Mouse (Mus musculus) forebrain, embryonic 11.5 days (tissue): ENCODE results near the gene Cntn4. TPM values are rescaled to one million over a fixed set of nuclear protein-coding genes. Genes with fewer than 3 reads are reported as not detected.

ENCODE experiments used
- ATAC-seq: fragments of 200-750 bp; cut with Nextera tagmentation; replicated peaks from 2 replicates; pipeline ENCODE4 v1.8.0; 2017; ENCODE audit warnings: moderate TSS enrichment; ENCODE audit not compliant: low FRiP score
- DNase-seq: peaks from one replicate; pipeline ENCODE4 v3.0.0-alpha.2; 2017; ENCODE audit warnings: low spot score
- H3K27ac ChIP-seq: fragments of 300-500 bp; sonication (generic); 2 replicates; pipeline ENCODE4 v1.5.1; 2014; ENCODE audit warnings: low read depth, low read length
- H3K27me3 ChIP-seq: fragments of 300-500 bp; sonication (generic); 2 replicates; pipeline ENCODE4 v1.6.1; 2014; ENCODE audit warnings: mild to moderate bottlenecking, low read length, mixed read lengths; ENCODE audit not compliant: control insufficient read depth, insufficient read depth
- H3K36me3 ChIP-seq: fragments of 300-500 bp; sonication (generic); 2 replicates; pipeline ENCODE4 v1.6.1; 2014; ENCODE audit warnings: mild to moderate bottlenecking, low read length, moderate library complexity, mixed read lengths; ENCODE audit not compliant: control insufficient read depth, insufficient read depth
- H3K4me1 ChIP-seq: fragments of 300-500 bp; sonication (generic); replicated peaks from 2 replicates; pipeline ENCODE4 v1.6.1; 2014; ENCODE audit warnings: low read length, mixed read lengths; ENCODE audit not compliant: control insufficient read depth, insufficient read depth
- H3K4me2 ChIP-seq: fragments of 300-500 bp; sonication (generic); 2 replicates; pipeline ENCODE4 v1.6.1; 2014; ENCODE audit warnings: low read depth, mild to moderate bottlenecking, low read length, moderate library complexity, mixed read lengths; ENCODE audit not compliant: severe bottlenecking
- H3K4me3 ChIP-seq: fragments of 300-500 bp; sonication (generic); 2 replicates; pipeline ENCODE4 v1.5.1; 2014; ENCODE audit warnings: low read depth, low read length
- H3K9ac ChIP-seq: fragments of 300-500 bp; sonication (generic); 2 replicates; pipeline ENCODE4 v1.6.1; 2014; ENCODE audit warnings: low read length
- H3K9me3 ChIP-seq: fragments of 300-500 bp; sonication (generic); 2 replicates; pipeline ENCODE4 v1.6.1; 2016; ENCODE audit warnings: low read length, mixed read lengths; ENCODE audit not compliant: control insufficient read depth
- WGBS: fragments of 180-500 bp; shearing (Covaris S2); extraction: QIAGEN DNeasy Blood & Tissue Kit; methylation state at CpG from one replicate; pipeline ENCODE4 v1.1.7; 2014; 5-methylcytosine and 5-hydroxymethylcytosine counted together
- polyA plus RNA-seq: library from polyadenylated mRNA; unstranded; fragments of >200 nt; fragmentation: Nextera tagmentation; extraction: Ambion mirVana; gene quantifications from 2 replicates; pipeline ENCODE4 v1.2.1, GENCODE M21; 2014

The Cntn4 gene
- polyA plus RNA-seq, 1 experiment from 2014 or later = 1.5 TPM

- 58% methylated on average over 2 of the region's 2 CpGs for WGBS
- Histone ChIP-seq H3K4me1 (no peaks in the 10 kb centered on the region), H3K9me3 (no peaks in the 10 kb centered on the region), H3K9ac (no peak overlapping the region), H3K4me3 (no peak overlapping the region), H3K27me3 (no peaks in the 10 kb centered on the region), H3K27ac (no peak overlapping the region), H3K4me2 (no peak overlapping the region), H3K36me3 (no peaks in the 10 kb centered on the region)
- DNase-seq (no peak), ATAC-seq (no peak)
Observed at GRCm38 (mm10) chr6:106153530-106153929, 476.1 kb downstream of the Cntn4 start.

GRCm38 (mm10) chr6:106155362-106155761, 477.9 kb downstream of the Cntn4 start:
- Histone ChIP-seq H3K9ac (no peak overlapping the region), H3K27ac (no peak overlapping the region), H3K27me3 (no peaks in the 10 kb centered on the region), H3K4me3 (no peak overlapping the region), H3K36me3 (no peaks in the 10 kb centered on the region), H3K9me3 (no peaks in the 10 kb centered on the region), H3K4me2 (no peak overlapping the region), H3K4me1 (no peaks in the 10 kb centered on the region)
- WGBS = 71% methylated on average over 3 of the region's 3 CpGs
- ATAC-seq (no peak), DNase-seq (no peak)

- Histone ChIP-seq H3K4me1 (no peaks in the 10 kb centered on the region), H3K9me3 (no peaks in the 10 kb centered on the region), H3K36me3 (no peaks in the 10 kb centered on the region), H3K4me3 (no peak overlapping the region), H3K27me3 (no peaks in the 10 kb centered on the region), H3K4me2 (no peak overlapping the region), H3K27ac (no peak overlapping the region), H3K9ac (no peak overlapping the region)
- ATAC-seq (no peak), DNase-seq (no peak)
- WGBS = 90% methylated on average over 5 of the region's 5 CpGs
Observed at GRCm38 (mm10) chr6:106177546-106177945, 500.1 kb downstream of the Cntn4 start.

- Histone ChIP-seq H3K27ac (no peak overlapping the region), H3K4me3 (no peak overlapping the region), H3K4me2 (no peak overlapping the region), H3K9ac (no peak overlapping the region), H3K36me3 (no peaks in the 10 kb centered on the region), H3K27me3 (no peaks in the 10 kb centered on the region), H3K4me1 (no peaks in the 10 kb centered on the region), H3K9me3 (no peaks in the 10 kb centered on the region)
- WGBS = 88% methylated on average over 2 of the region's 2 CpGs
- DNase-seq = no peak
- no peak for ATAC-seq
Observed at GRCm38 (mm10) chr6:106181596-106181995, 504.1 kb downstream of the Cntn4 start.

GRCm38 (mm10) chr6:106200974-106201373, 523.5 kb downstream of the Cntn4 start:
- no peaks in the 10 kb centered on the region for H3K36me3 ChIP-seq
- ATAC-seq (no peak), DNase-seq (no peak)
- no peak overlapping the region for H3K9ac ChIP-seq
- no peaks in the 10 kb centered on the region for H3K27me3 ChIP-seq
- H3K4me2 ChIP-seq = no peak overlapping the region
- no peak overlapping the region for H3K27ac ChIP-seq
- no peaks in the 10 kb centered on the region for H3K4me1 ChIP-seq
- H3K4me3 ChIP-seq = no peak overlapping the region
- 88% methylated on average over 1 of the region's 1 CpGs for WGBS
- H3K9me3 ChIP-seq = no peaks in the 10 kb centered on the region

GRCm38 (mm10) chr6:106207401-106207800, 529.9 kb downstream of the Cntn4 start:
- ATAC-seq (no peak), DNase-seq (no peak)
- no peak overlapping the region for H3K4me3 ChIP-seq
- H3K9me3 ChIP-seq = no peaks in the 10 kb centered on the region
- no peak overlapping the region for H3K9ac ChIP-seq
- no peaks in the 10 kb centered on the region for H3K27me3 ChIP-seq
- no peaks in the 10 kb centered on the region for H3K36me3 ChIP-seq
- H3K4me2 ChIP-seq = no peak overlapping the region
- no peaks in the 10 kb centered on the region for H3K4me1 ChIP-seq
- no peak overlapping the region for H3K27ac ChIP-seq

GRCm38 (mm10) chr6:106213071-106213470, 535.6 kb downstream of the Cntn4 start:
- Histone ChIP-seq H3K4me1 (no peaks in the 10 kb centered on the region), H3K9me3 (no peaks in the 10 kb centered on the region), H3K36me3 (no peaks in the 10 kb centered on the region), H3K4me3 (no peak overlapping the region), H3K9ac (no peak overlapping the region), H3K27ac (no peak overlapping the region), H3K27me3 (no peaks in the 10 kb centered on the region), H3K4me2 (no peak overlapping the region)
- DNase-seq = no peak
- ATAC-seq = no peak
- WGBS = 92% methylated on average over 4 of the region's 4 CpGs

GRCm38 (mm10) chr6:106237046-106237948, 559.8 kb downstream of the Cntn4 start:
- 69% methylated on average over 12 of the region's 12 CpGs for WGBS
- no peak overlapping the region for H3K4me2 ChIP-seq
- ATAC-seq (no peak), DNase-seq (no peak)
- no peaks in the 10 kb centered on the region for H3K4me1 ChIP-seq
- no peak overlapping the region for H3K4me3 ChIP-seq
- no peak overlapping the region for H3K27ac ChIP-seq
- H3K36me3 ChIP-seq = no peaks in the 10 kb centered on the region
- H3K9ac ChIP-seq = no peak overlapping the region
- no peaks in the 10 kb centered on the region for H3K27me3 ChIP-seq
- no peaks in the 10 kb centered on the region for H3K9me3 ChIP-seq

GRCm38 (mm10) chr6:106241553-106241952, 564.1 kb downstream of the Cntn4 start:
- ATAC-seq (no peak), DNase-seq (no peak)
- Histone ChIP-seq H3K27ac (no peak overlapping the region), H3K9me3 (no peaks in the 10 kb centered on the region), H3K4me3 (no peak overlapping the region), H3K4me2 (no peak overlapping the region), H3K9ac (no peak overlapping the region), H3K27me3 (no peaks in the 10 kb centered on the region), H3K4me1 (no peaks in the 10 kb centered on the region), H3K36me3 (no peaks in the 10 kb centered on the region)
- WGBS = 71% methylated on average over 1 of the region's 1 CpGs
